Mouse (Mus musculus) liver, embryonic 12.5 days (tissue): ENCODE measurements at regions not wholly inside any gene's neighbourhood (a gene's known extent, or its start where the extent isn't known, plus 50 kb on each side); places are given as distances from the start of the nearest gene placed in this dataset.

Source experiments
- ATAC-seq: fragments of 200-750 bp; cut with Nextera tagmentation; 2 replicates; pipeline ENCODE4 v1.8.0; 2017; ENCODE audit warnings: moderate number of reproducible peaks, mild to moderate bottlenecking, moderate library complexity
- H3K27ac ChIP-seq: fragments of 300-500 bp; sonication (generic); 2 replicates; pipeline ENCODE4 v1.5.1; 2016; ENCODE audit warnings: mild to moderate bottlenecking
- H3K27me3 ChIP-seq: fragments of 300-500 bp; sonication (generic); replicated peaks from 2 replicates; pipeline ENCODE4 v1.6.1; 2016; ENCODE audit warnings: mild to moderate bottlenecking, moderate library complexity
- H3K36me3 ChIP-seq: fragments of 300-500 bp; sonication (generic); 2 replicates; pipeline ENCODE4 v1.6.1; 2016; ENCODE audit warnings: mild to moderate bottlenecking, moderate library complexity
- H3K4me1 ChIP-seq: fragments of 300-500 bp; sonication (generic); 2 replicates; pipeline ENCODE4 v1.6.1; 2016
- H3K4me2 ChIP-seq: fragments of 300-500 bp; sonication (generic); 2 replicates; pipeline ENCODE4 v1.6.1; 2016; ENCODE audit warnings: mild to moderate bottlenecking, moderate library complexity
- H3K4me3 ChIP-seq: fragments of 300-500 bp; sonication (generic); 2 replicates; pipeline ENCODE4 v1.5.1; 2016; ENCODE audit warnings: mild to moderate bottlenecking, moderate library complexity
- H3K9ac ChIP-seq: fragments of 300-500 bp; sonication (generic); 2 replicates; pipeline ENCODE4 v1.6.1; 2016; ENCODE audit warnings: mild to moderate bottlenecking, moderate library complexity
- H3K9me3 ChIP-seq: fragments of 300-500 bp; sonication (generic); replicated peaks from 2 replicates; pipeline ENCODE4 v1.6.1; 2016; ENCODE audit warnings: mild to moderate bottlenecking, moderate library complexity
- WGBS: fragments of 180-500 bp; shearing (Covaris S2); methylation state at CpG from one replicate; pipeline ENCODE4 v1.1.7; 2016; ENCODE audit not compliant: insufficient replicate concordance; 5-methylcytosine and 5-hydroxymethylcytosine counted together

DNA sequence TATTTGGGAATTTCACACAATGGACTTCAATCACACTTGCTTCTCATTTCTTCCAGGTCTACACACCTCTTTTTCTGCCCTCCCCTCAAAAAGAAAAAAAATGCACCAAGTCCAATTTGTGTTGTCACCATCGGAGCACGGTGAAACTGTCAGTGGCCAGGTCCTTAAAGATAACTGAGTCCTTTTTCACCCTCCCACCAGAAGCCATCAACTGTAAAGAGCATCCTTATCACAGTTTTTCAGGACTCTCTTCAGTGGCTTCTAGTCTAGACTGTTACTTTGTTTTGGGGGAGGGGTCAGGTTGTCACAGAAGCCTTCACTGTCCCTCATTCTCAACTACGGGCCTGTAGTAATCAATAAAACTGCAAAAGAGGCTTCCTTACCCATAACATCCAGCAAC is 91.5 kb upstream of the Zdhhc15 start:
- 54% methylated on average over 3 of the region's 3 CpGs for WGBS
- no peaks in the 10 kb centered on the region for H3K36me3 ChIP-seq
- ATAC-seq, result peak; percentile 37; the same call in 1 of the 2 replicates

DNA sequence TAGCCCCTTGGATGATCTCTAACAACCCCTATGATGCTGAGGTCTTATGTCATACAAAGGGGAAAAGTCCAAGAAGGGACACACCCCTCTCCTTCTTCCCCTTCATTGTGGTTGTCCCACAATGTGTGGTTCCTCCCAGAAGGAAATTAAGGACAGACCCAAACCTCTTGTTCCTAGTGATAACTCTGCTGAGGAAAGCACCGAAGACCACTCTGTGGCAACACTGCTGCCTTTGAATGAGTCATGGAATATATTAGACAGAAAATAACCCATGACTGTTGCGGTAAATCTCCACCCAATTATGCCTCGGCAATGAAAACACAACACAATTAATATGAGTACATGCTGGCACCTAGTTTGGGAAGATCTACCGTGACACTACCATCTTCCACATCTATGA is 89.4 kb upstream of the Zdhhc15 start:
- Histone ChIP-seq H3K27me3 (peaks cover 12% of the 10 kb centered on the region), H3K4me3 (no peak overlapping the region), H3K36me3 (no peaks in the 10 kb centered on the region), H3K4me2 (no peak overlapping the region), H3K27ac (no peak overlapping the region), H3K9ac (no peak overlapping the region), H3K4me1 (no peaks in the 10 kb centered on the region), H3K9me3 (no peaks in the 10 kb centered on the region)
- ATAC-seq, result no peak
- WGBS, result 51% methylated on average over 4 of the region's 4 CpGs

More for the DNA sequence above, 91.5 kb upstream of the Zdhhc15 start:
- no peak overlapping the region for H3K4me3 ChIP-seq
- peaks cover 14% of the 10 kb centered on the region for H3K27me3 ChIP-seq
- H3K9me3 ChIP-seq, result no peaks in the 10 kb centered on the region
- no peaks in the 10 kb centered on the region for H3K4me1 ChIP-seq
- H3K4me2 ChIP-seq, result no peak overlapping the region
- H3K9ac ChIP-seq, result no peak overlapping the region
- no peak overlapping the region for H3K27ac ChIP-seq

DNA sequence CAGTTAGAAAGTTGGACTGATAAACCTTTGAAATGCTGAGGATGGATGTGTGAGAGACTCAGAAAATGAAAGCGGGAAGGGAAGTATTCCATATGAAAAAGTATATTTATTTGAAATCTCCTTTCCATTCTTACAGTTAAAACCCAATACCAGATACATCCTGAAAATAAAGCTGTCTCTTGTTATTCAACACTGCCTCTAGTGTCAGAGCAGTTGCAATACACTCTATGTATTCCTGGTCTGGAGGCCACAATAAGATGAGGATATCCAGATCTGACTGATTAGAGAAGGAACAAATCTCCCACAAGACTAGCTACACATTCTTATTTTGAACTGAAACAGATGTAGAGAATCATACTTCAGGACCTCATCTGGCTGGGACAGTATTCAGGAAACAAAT is 78.5 kb upstream of the Zdhhc15 start:
- no peak overlapping the region for H3K4me2 ChIP-seq
- no peaks in the 10 kb centered on the region for H3K4me1 ChIP-seq
- 60% methylated on average over 1 of the region's 1 CpGs for WGBS
- 0 out of 2 replicates have a peak, but pooled peaks cover 3% of the 10 kb centered on the region for H3K27me3 ChIP-seq
- H3K36me3 ChIP-seq, result no peaks in the 10 kb centered on the region
- no peak overlapping the region for H3K27ac ChIP-seq
- ATAC-seq, result no peak
- H3K9ac ChIP-seq, result no peak overlapping the region
- no peak overlapping the region for H3K4me3 ChIP-seq
- H3K9me3 ChIP-seq, result no peaks in the 10 kb centered on the region
